Mouse (Mus musculus) lung, postnatal 0 days (tissue): ENCODE data around the gene Ssh1.

Experiments used
- CTCF ChIP-seq: IDR thresholded peaks from 2 replicates; pipeline ENCODE4 v1.5.1; 2016; ENCODE audit warnings: antibody characterized with exemption, mild to moderate bottlenecking
- EP300 ChIP-seq: IDR thresholded peaks from 2 replicates; pipeline ENCODE4 v1.6.1; 2016; ENCODE audit warnings: antibody characterized with exemption, mild to moderate bottlenecking, control low read depth

DNA sequence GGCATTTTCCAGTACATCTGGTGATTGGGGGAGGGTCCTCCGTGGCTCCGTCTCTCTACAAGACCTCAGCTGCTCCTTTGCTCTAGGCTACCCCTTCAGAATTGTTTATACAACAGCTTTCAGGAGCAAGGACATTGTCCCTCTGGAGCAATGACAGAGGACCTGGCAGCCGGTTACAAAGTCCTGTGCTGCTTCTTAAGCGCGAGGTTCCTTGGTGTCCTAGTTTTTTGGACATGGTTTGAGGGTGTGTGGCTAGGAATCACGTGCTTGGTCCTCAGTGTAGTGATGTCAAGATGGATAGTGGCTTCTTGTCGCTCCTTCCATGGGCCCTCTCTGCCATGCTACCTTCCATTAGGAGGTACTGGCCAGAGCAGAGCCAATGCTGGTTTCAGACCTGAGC lies 40.7 kb upstream of the Ssh1 start:
- TF ChIP-seq CTCF (no peak), EP300 (no peak)
